Mouse (Mus musculus) erythroblast, embryonic 14.5 days (primary cell): ENCODE measurements around the gene Ang.

ENCODE experiments used
- GATA1 ChIP-seq: IDR thresholded peaks from 2 replicates; pipeline ENCODE4 v1.6.1; 2012; ENCODE audit warnings: low read length, inconsistent platforms, mixed read lengths
- TAL1 ChIP-seq: IDR thresholded peaks from 3 replicates; pipeline ENCODE4 v1.6.1; 2012; ENCODE audit warnings: low read length, inconsistent platforms, mixed read lengths

DNA sequence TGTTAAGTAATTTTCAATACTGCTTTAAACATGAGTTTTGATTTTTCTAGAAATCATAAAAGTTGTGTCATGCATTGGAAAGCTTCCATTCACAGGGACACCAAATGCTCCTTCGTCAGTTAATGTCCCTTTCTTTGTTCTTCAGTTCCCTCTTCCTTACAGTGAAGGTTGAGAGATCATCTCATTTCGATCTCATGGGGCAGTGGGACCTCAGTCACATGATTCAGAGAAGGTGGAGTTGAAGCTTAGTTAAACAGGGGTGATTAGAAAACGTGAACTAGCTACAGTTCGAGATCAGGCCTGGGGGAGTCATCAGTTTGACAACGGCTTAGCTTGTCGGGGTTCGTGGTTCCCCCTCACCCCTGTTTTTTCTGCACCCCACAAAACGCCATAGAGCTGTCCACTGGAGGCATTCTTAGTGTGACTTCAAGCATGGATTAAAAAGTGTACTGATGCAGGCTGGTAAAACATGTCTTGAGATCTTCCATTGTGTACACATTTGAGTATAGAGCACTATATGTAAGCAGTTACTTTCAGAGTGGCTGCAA, 1.2 kb downstream of the Ang start:
- TF ChIP-seq GATA1 (no peak), TAL1 (no peak)
